Mouse (Mus musculus) cerebellum, adult 2 months (tissue): ENCODE measurements around the gene Gm17364.

Experiments
- CTCF ChIP-seq: fragments of 200-500 bp; IDR thresholded peaks from 2 replicates; pipeline ENCODE4 v1.5.1; 2011; ENCODE audit warnings: low read depth, mild to moderate bottlenecking, control low read depth, low read length, moderate library complexity, borderline replicate concordance; ENCODE audit not compliant: insufficient read depth
- POLR2A ChIP-seq: fragments of 200-500 bp; IDR thresholded peaks from 2 replicates; pipeline ENCODE4 v1.6.1; 2011; ENCODE audit warnings: low read length, control low read depth, borderline replicate concordance; ENCODE audit not compliant: insufficient read depth

DNA sequence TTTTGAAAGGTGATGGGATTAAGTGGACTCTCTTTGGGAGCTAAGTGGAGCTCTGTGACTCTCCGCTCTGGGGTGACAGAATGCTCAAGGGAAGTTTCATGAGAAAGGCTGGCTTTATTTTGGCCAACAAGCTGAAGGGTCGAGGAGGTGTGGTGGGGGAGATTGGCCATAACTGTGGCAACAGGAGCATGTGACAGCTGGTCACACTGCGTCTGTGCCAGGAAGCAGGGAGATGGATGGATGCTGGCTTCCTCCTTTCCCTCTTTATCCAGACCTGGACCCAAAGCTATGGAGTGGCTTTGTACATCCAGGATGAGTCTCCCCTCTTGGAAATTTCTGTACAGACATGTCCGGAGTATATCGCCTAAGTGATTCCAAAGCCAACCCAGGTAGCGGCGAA is 40.5 kb downstream of the Gm17364 start:
- no peak for TF ChIP-seq POLR2A
- no peak for TF ChIP-seq CTCF
